Mouse (Mus musculus) urinary bladder, adult 2 months (tissue): ENCODE measurements around the gene Limd2. TPM values are rescaled to one million over a fixed set of nuclear protein-coding genes. Genes with fewer than 3 reads are reported as not detected.
"Not testable (repeated sequence)": the region's sequence is repeated elsewhere in the genome, so short reads cannot be mapped to it uniquely, and the experiment has no call there.

ENCODE experiments used
- DNase-seq: peaks from one replicate; pipeline ENCODE4 v3.0.0; 2022; ENCODE audit warnings: low spot score
- polyA plus RNA-seq: library from polyadenylated mRNA; depleted of rRNA; stranded (reverse); fragments of >200 nt; gene quantifications from 2 replicates; pipeline ENCODE4 v1.2.3, GENCODE M21; 2012; rRNA removed

The Limd2 gene
- polyA plus RNA-seq, 1 experiment, result 14.8 TPM

DNA sequence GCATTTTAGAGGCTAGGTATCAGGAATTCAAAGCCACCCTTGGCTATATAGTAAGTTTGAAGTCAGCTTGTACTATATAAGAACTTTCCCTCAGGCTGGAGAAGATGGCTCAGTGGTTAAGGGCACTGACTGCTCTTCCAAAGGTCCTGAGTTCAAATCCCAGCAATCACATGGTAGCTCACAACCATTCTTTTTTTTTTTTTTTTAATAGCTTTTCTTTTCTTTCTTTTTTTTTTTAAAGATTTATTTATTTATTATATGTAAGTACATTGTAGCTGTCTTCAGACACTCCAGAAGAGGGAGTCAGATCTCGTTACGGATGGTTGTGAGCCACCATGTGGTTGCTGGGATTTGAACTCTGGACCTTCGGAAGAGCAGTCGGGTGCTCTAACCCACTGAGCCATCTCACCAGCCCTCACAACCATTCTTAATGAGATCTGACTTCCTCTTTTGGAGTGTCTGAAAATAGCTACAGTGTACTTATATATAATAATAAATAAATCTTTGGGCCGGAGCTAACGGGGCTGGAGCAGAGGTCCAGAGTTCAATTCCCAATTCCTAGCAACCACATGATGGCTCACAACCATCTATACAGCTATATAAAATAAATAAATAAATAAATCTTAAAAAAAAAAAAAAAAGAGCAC, 33.8 kb downstream of the Limd2 start:
- DNase-seq, result not testable (repeated sequence)

GRCm38 (mm10) chr11:106125827-106126226, 34.8 kb downstream of the Limd2 start:
- no peak for DNase-seq

GRCm38 (mm10) chr11:106124784-106125183, 35.9 kb downstream of the Limd2 start:
- no peak for DNase-seq

DNA sequence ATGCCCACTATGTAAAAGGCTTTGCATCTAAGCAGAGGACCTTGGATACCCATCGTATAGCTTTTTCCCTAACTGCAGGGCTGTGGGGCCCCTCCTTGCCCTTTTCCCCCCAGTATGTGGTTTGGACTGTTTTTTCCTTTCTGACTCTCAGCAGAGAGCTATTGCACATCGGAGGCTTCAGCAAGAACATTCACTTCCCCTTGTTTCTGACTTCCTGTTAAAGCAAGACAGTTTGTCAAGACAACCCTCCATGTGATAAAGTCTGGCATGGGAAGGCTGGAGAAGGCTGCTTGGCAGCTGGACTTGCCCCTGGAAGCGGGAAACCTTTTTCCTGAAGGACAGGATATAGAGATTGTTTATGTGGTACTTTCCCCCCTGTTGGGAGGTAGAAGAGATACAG, 37.9 kb downstream of the Limd2 start:
- DNase-seq, result no peak

DNA sequence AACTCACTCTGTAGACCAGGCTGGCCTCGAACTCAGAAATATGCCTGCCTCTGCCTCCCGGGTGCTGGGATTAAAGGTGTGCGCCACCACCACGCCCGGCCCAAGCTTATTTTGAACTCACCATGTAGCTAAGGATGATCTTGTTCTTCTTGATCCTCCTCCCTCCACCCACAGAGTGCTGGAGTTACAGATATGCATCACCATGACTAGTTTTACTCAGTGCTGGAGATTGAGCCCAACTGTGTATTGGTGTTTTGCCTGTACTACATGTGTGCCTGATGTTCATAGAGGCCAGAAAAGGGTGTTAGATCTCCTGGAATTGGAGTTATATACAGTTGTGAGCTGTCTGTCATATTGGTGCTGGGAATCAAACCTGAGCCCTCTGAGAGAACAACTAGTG, 38.4 kb downstream of the Limd2 start:
- DNase-seq, result no peak

GRCm38 (mm10) chr11:106111688-106112087, 49.0 kb downstream of the Limd2 start:
- no peak for DNase-seq

Other genes starting within 250 kb of the Limd2 start
- 25.2 and 26.9 TPM in 2 replicates for gene Cyb561, start 207.5 kb downstream of the Limd2 start, polyA plus RNA-seq
- gene Ace, start 192.9 kb downstream of the Limd2 start, polyA plus RNA-seq, result 13.6 and 16.5 TPM in 2 replicates
- gene Ace3, start 166.2 kb downstream of the Limd2 start, polyA plus RNA-seq, result not detected in 2 replicates
- 0.04 TPM in 2 replicates for gene Kcnh6, start 152.7 kb downstream of the Limd2 start, polyA plus RNA-seq
- gene Dcaf7, start 124.0 kb downstream of the Limd2 start, polyA plus RNA-seq, result 38.9 and 40.4 TPM in 2 replicates
- 11.3 and 13.1 TPM in 2 replicates for gene Taco1, start 94.8 kb downstream of the Limd2 start, polyA plus RNA-seq
- 38.1 and 39.1 TPM in 2 replicates for gene Map3k3, start 76.2 kb downstream of the Limd2 start, polyA plus RNA-seq
- gene Gm10840, start within 50 bp of the Limd2 start, polyA plus RNA-seq, result not detected in 2 replicates
- 27.1 and 29.6 TPM in 2 replicates for gene Strada, start 41.3 kb upstream of the Limd2 start, polyA plus RNA-seq
- gene Ccdc47, start 55.5 kb upstream of the Limd2 start, polyA plus RNA-seq, result 61.2 and 68.6 TPM in 2 replicates
- gene Ddx42, start 56.1 kb upstream of the Limd2 start, polyA plus RNA-seq, result 29.2 and 34.3 TPM in 2 replicates
- 26.7 and 27.0 TPM in 2 replicates for gene Ftsj3, start 95.2 kb upstream of the Limd2 start, polyA plus RNA-seq
- gene Psmc5, start 95.3 kb upstream of the Limd2 start, polyA plus RNA-seq, result 152 and 156 TPM in 2 replicates
- 105 and 110 TPM in 2 replicates for gene Smarcd2, start 112.1 kb upstream of the Limd2 start, polyA plus RNA-seq
- gene Tcam1, start 115.8 kb upstream of the Limd2 start, polyA plus RNA-seq, result 0.11 and 0.19 TPM in 2 replicates
- gene Gh, start 141.0 kb upstream of the Limd2 start, polyA plus RNA-seq, result not detected in 2 replicates
- gene Cd79b, start 153.9 kb upstream of the Limd2 start, polyA plus RNA-seq, result 1.3 and 1.7 TPM in 2 replicates
- 0.10 and 0.19 TPM in 2 replicates for gene Scn4a, start 192.4 kb upstream of the Limd2 start, polyA plus RNA-seq
- 0.27 and 0.33 TPM in 2 replicates for gene Prr29, start 204.6 kb upstream of the Limd2 start, polyA plus RNA-seq
- gene Icam2, start 227.2 kb upstream of the Limd2 start, polyA plus RNA-seq, result 13.2 and 16.3 TPM in 2 replicates